Comparison of ENCODE assay signal across 22 mouse cellular contexts in genomic region chr17:30564971-30565370, GRCm38 (mm10).
"Had no signal": no experiment of that assay in that cellular context is flagged by ENCODE, and none has a peak within 500 bp of the region (broad histone marks: within the 10 kb centered on the region; RNA-seq: fewer than 3 reads in every experiment).

No protein-coding gene starts in this region.

- H3K9ac ChIP-seq: forebrain, postnatal 0 days; heart, embryonic 13.5 days; heart, embryonic 15.5 days; hindbrain, embryonic 13.5 days; hindbrain, embryonic 15.5 days; intestine, embryonic 15.5 days; limb, embryonic 12.5 days; liver, embryonic 12.5 days; liver, embryonic 14.5 days had no signal

- H3K27ac ChIP-seq: heart, embryonic 13.5 days; heart, embryonic 15.5 days; hindbrain, embryonic 13.5 days; hindbrain, embryonic 15.5 days; intestine, embryonic 15.5 days; layer of hippocampus, adult 2 months; left cerebral cortex, adult 2 months; limb, embryonic 10.5 days; limb, embryonic 12.5 days; liver, embryonic 12.5 days; liver, embryonic 14.5 days had no signal

- H3K9me3 ChIP-seq: heart, embryonic 13.5 days; heart, embryonic 15.5 days; hindbrain, embryonic 13.5 days; hindbrain, embryonic 15.5 days; intestine, embryonic 15.5 days; limb, embryonic 10.5 days; limb, embryonic 12.5 days; liver, embryonic 12.5 days had no signal

- H3K36me3 ChIP-seq: heart, embryonic 13.5 days; heart, embryonic 15.5 days; hindbrain, embryonic 13.5 days; hindbrain, embryonic 15.5 days; intestine, embryonic 15.5 days; limb, embryonic 10.5 days; limb, embryonic 12.5 days; liver, embryonic 12.5 days had no signal

- H3K4me1 ChIP-seq: hindbrain, embryonic 15.5 days; limb, embryonic 10.5 days; limb, embryonic 12.5 days had no signal

- H3K4me2 ChIP-seq: heart, embryonic 11.5 days; heart, embryonic 13.5 days; heart, embryonic 15.5 days; hindbrain, embryonic 13.5 days; hindbrain, embryonic 15.5 days; intestine, embryonic 15.5 days; limb, embryonic 12.5 days; liver, embryonic 12.5 days had no signal

- H3K27me3 ChIP-seq: heart, embryonic 13.5 days; heart, embryonic 15.5 days; hindbrain, embryonic 13.5 days; hindbrain, embryonic 15.5 days; intestine, embryonic 15.5 days; limb, embryonic 12.5 days; liver, embryonic 12.5 days had no signal

- H3K4me3 ChIP-seq: heart, embryonic 13.5 days; heart, embryonic 15.5 days; hindbrain, embryonic 13.5 days; hindbrain, embryonic 15.5 days; intestine, embryonic 15.5 days; layer of hippocampus, adult 2 months; left cerebral cortex, adult 2 months; limb, embryonic 10.5 days; limb, embryonic 12.5 days; liver, embryonic 12.5 days had no signal

- ATAC-seq: forebrain, postnatal 0 days; inflammation-experienced regulatory T-cells, adult 6 months; intestine, embryonic 15.5 days; intestine, postnatal 0 days; liver, embryonic 12.5 days had no signal

- DNase-seq: forebrain, postnatal 0 days; gastrocnemius, postnatal 14 days; gastrocnemius, postnatal 36 days; heart, adult 11 months; heart, postnatal 14 days; heart, postnatal 36 days; kidney, adult 18-20 months; liver had no signal
